Mouse (Mus musculus): Measurements from ENCODE around the gene 4921501E09Rik. TPM values are rescaled to one million over a fixed set of nuclear protein-coding genes. Genes with fewer than 3 reads are reported as not detected.
A peak's percentile ranks its signal among the peaks of the same experiment; 100 is the strongest.
"Not testable (repeated sequence)": the region's sequence is repeated elsewhere in the genome, so short reads cannot be mapped to it uniquely, and the experiment has no call there.

4921501E09Rik gene
- not detected for total RNA-seq (2021)
- long read RNA-seq, experiment 1 = 0 reads
- long read RNA-seq, experiment 2 = 0 reads

DNA sequence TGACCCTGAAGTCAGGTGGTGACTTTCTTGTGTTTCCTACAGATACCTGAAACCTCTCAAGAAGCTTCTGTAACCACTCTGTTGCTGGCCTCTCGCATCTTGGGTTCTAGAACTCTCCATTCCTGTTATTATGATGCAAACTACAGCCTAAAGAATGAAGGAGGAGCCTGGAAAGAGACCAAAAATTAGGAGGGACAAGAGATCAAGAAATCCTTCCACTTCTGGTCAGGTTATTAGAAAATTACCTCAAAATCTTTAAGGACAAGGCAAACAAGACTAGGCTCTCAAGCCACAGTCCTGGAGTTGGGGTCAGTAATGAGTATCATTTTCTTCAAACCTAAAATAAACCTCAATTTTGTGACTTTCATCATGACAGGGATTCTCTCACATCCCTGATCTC lies at the start of gene 4921501E09Rik:
TSS of gene 4921501E09Rik (minus strand) at position 101 of the 400 bp plus-strand sequence.
- no peak for DNase-seq (ENCODE audit: low spot score in 2 of 2)

DNA sequence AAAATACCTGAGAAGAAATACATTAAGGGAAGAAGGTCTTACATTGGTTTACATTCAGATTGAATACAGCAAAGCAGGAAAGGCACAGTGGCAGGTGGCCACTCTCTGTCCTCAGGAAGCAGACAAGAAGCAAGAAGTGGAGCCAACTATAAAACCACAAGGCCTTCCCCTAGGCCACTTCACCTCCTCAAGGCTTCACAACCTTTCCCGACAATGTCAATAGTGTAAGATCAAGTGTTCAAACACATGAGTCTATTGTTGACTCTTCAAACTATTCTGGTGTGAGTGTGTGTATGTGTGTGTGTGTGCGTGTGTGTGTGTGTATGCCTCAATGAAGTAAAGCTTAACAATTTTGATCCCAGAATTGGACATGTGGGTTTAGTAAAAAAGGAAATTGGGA lies 29.5 kb upstream of the 4921501E09Rik start:
- no peak for DNase-seq (ENCODE audit: low spot score in 2 of 2)

DNA sequence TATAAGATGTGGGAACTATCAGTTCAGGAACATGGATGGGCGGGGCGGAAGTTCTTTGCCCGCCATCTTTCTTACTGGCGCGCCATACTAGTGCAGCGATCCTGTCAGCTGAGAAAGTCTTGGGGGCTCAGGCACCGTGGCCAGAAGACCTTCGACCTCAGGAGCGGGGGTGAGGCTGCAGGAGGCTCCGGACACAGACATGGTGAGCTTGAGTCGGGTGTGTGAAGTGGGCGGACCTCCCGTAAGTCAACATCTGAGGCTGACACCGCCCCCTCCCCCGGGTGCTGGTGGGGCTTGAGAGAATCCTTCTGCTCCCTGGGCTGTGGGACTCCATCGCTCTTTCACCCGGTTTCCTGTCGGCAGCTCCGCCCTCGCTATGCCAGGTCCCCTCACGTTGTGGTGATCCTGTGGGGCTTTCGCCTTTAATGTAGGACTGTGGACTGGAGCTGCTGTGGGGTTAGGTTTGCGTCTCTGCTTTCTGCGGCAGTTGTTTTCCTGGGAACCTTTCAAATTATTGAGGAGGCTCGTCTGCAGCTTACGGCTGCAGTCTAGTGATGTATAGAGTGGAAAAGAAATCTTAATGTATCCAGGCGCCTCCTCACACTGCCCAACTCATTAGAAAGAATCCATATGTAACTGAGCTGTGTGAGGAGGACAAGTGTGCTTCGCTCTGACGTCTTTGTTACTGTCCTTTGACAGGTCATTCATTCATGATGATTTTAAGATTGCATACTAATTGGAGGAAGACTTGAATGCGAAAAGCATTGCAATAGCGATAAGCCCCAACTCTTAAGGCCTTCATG lies 24.7 kb upstream of the 4921501E09Rik start:
- DNase-seq (ENCODE audit: low spot score in 2 of 2) = peak; percentile 51 to 62

DNA sequence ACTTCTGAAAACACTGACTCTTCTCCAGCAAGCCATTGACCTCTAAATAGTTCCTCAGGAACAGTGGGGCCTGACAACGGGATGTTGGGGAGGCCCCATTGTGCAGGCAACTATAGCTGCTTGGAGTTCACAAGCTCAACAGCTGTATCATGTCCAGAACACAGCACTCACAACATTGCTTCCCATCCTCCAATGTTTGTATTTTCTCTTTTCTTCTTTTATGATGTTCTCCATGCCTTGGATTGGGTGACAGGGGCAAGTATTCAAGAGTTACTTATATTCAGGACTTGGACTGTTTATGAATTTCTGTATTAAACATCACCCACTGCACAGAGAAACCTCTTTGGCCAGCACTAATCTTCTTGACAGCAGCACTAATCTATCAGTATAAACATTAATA lies 23.8 kb upstream of the 4921501E09Rik start:
- no peak for DNase-seq (ENCODE audit: low spot score in 2 of 2)

DNA sequence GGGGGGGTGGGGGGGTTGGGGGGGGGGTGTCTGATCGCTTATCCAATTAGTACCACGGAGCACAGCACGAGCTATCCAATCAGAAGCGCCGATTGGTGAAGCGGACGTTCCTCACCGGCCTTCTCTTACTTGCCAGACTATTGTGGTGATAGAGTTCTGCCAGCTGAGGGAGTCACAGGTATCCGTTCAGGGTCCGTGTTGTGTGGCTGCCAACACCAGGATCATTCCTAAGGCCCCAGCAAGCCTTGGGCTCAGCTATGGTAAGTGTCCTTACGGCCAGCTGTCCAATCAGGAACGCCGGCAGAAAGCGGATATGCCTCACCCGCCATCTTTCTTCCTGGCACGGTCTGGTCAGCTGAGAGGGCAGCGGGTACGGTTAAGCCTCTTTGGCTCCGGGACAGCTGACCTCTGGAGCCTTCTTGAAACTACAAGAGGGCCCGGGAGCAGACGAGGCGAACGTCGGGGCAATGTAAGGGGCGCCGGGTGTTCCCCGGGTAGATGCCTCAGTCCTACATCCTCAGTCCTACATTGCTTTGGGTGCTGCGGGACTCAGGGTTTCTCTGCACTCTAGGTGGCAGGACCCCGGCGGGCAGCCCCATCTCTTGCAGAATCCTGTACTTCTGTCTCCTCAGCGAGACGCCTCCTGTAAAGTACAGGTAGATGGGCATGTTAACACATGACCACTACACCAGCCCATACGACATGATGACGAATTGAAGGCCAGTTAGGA lies 21.5 kb upstream of the 4921501E09Rik start, which contains the start of gene Zfp563:
TSS of gene Zfp563 (plus strand) at position 91 of the 730 bp plus-strand sequence.
- DNase-seq (ENCODE audit: low spot score in 2 of 2) = peak; percentile 82 to 91

DNA sequence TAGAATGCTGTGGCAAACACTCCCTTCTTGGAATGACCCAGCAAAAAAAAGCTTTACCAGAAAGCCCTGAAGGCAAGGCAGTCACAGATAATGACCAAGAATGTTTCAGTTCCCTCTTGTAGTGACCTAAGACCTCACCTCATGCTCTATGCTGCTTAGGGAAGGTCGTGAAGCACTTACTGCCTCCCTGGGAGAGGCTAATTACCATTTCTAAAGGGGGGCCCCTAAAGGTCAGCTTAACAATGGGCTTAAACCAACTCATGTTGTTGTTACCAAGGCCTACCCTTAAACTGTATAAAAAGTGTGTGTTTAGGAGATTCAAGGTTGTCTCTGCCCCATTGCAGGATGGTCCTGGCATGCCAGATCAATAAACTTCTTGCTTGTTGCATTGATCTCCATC lies 4.9 kb downstream of the 4921501E09Rik start:
- no peak for DNase-seq (ENCODE audit: low spot score in 2 of 2)

DNA sequence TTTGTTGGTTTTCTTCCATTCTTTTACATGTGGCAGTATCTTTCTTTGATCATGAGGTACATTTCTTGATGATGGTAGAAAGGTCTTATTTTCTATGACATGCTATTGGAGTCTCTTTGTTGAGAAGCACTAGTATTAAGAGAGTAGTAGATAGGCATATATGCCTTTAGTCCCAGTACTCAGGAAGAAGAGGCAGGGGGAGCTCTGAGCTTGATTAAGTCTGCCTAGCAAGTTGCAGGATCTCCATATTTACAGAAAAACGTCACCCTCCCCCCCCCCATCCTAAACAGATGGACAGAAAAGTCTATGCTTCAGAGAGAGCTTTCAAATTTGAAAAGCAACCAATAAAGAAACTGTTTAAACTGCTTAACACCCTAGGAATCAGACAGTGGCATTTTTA lies 9.1 kb downstream of the 4921501E09Rik start:
- no peak for DNase-seq (ENCODE audit: low spot score in 2 of 2)

DNA sequence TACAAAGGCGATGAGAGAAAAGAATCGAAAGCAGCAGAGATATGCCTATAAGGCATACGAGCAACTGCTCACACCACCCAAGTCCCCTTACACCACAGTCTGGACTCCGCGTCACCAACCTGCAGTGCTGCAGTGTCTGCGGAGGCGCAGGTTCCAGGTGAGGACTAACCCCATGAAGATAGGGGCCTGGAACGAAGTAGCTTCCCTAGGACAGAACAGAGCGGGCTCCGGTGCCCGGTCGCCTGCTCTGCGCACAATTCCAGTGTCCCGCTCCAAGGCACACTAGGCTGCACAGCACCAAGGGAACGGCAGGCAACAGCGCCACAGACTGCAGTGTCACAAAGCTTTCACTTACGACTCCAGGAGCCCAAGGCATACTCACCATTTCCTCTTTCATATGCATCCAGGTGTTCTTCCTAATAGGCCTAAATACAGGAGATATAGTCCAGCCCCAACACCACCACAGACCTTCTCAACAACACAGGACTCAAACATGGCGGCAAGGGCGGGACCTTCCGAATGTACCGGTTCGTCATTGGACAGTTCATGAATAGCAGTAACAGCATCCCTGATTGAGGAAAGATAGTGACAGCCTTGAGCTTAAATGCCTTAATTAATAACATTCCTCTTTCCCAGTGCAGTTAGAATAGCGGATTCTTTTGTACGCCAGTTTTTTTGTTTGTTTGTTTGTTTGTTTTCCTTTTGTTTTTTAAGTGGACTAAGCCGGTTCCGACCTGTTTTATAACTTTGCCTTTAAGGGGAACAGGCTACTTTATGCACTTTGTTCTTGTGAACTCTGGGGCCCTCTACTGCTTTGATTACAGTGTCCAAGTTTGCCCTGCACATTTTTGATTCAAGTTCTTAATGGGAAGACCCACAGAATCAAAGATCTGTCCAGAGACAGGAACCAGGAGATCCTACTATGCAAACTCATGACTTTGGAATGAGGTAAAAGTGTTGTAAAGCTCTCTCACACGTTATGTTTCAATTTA lies 34.7 kb downstream of the 4921501E09Rik start, which contains the start of gene Zfp763:
TSS of gene Zfp763 (minus strand) at position 503 of the 992 bp plus-strand sequence.
- peak; percentile 39 to 67 for DNase-seq (ENCODE audit: low spot score in 2 of 2)

DNA sequence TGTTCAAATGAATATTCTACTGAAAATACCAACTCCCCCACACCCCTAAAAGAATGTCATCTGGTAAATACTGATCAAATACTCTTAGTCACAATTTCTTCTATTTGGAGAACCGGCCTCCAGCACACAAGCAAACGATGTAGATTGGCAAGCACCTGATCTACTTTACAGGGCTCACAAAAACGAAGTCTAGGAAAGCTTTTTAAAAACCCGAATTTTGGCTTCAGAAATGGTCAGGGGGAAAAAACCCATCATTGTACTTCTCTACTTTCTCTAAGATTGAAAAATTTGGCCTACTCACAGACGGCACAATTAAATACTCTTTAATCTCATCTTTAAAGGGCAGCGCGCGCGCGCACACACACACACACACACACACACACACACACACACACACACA lies 35.5 kb downstream of the 4921501E09Rik start:
- DNase-seq (ENCODE audit: low spot score in 2 of 2) = no peak

DNA sequence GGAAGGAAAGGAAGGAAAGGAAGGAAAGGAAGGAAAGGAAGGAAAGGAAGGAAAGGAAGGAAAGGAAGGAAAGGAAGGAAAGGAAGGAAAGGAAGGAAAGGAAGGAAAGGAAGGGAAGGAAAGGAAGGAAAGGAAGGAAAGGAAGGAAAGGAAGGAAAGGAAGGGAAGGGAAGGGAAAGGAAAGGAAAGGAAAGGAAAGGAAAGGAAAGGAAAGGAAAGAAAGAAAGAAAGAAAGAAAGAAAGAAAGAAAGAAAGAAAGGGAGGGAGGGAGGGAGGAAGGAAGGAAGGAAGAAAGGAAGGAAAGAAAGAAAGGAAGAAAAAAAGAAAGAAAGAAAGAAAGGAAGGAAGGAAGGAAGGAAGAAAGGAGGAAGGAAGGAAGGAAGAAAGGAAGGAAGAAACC lies 47.4 kb downstream of the 4921501E09Rik start:
- not testable (repeated sequence) for DNase-seq (ENCODE audit: low spot score in 2 of 2)

Other genes with a start within 250 kb of the 4921501E09Rik start
- gene Zfp799, start 237.8 kb downstream of the 4921501E09Rik start, total RNA-seq (2021) = 10 to 100 TPM; 22.0 to 22.2 TPM
- 10 to 100 TPM; 11.1 to 12.6 TPM for gene Zfp870, start 176.4 kb downstream of the 4921501E09Rik start, total RNA-seq (2021)
- gene Cyp4f14, start 150.7 kb downstream of the 4921501E09Rik start, total RNA-seq (2021) = 1 to 10 TPM; 3.1 to 3.3 TPM
- gene Cyp4f13, start 120.7 kb downstream of the 4921501E09Rik start, total RNA-seq (2021) = 10 to 100 TPM; 71.3 to 72.6 TPM
- 1 to 10 TPM; 8.4 TPM for gene Zfp472, start 102.2 kb downstream of the 4921501E09Rik start, total RNA-seq (2021)
- gene Zfp952, start 74.9 kb downstream of the 4921501E09Rik start, total RNA-seq (2021) = 10 to 100 TPM; 13.5 to 13.7 TPM
- 10 to 100 TPM; 11.4 to 15.0 TPM for gene Zfp763, start 34.7 kb downstream of the 4921501E09Rik start, total RNA-seq (2021)
- 10 to 100 TPM; 11.1 to 12.2 TPM for gene Zfp563, start 21.3 kb upstream of the 4921501E09Rik start, total RNA-seq (2021)
- not detected for gene Morc2b, start 71.6 kb upstream of the 4921501E09Rik start, total RNA-seq (2021)
- gene Olfr55, start 100.4 kb upstream of the 4921501E09Rik start, total RNA-seq (2021) = not detected
- gene Olfr239, start 123.2 kb upstream of the 4921501E09Rik start, total RNA-seq (2021) = not detected
- not detected for gene Olfr1564, start 153.6 kb upstream of the 4921501E09Rik start, total RNA-seq (2021)
- 10 to 100 TPM; 13.1 to 15.6 TPM for gene Zfp955a, start 187.1 kb upstream of the 4921501E09Rik start, total RNA-seq (2021)
- under 1 TPM in 1 of 2 experiments, not detected in 1; 0.03 TPM for gene Olfr63, start 196.6 kb upstream of the 4921501E09Rik start, total RNA-seq (2021)
- 10 to 100 TPM; 16.5 to 17.4 TPM for gene Zfp955b, start 221.5 kb upstream of the 4921501E09Rik start, total RNA-seq (2021)